Mouse (Mus musculus): ENCODE results near the gene Atp13a4. TPM values are rescaled to one million over a fixed set of nuclear protein-coding genes. Genes with fewer than 3 reads are reported as not detected.
A peak's percentile ranks its signal among the peaks of the same experiment; 100 is the strongest.

The Atp13a4 gene
- total RNA-seq, 2 experiments from 2014 or later, result 15.0 to 19.4 TPM

DNA sequence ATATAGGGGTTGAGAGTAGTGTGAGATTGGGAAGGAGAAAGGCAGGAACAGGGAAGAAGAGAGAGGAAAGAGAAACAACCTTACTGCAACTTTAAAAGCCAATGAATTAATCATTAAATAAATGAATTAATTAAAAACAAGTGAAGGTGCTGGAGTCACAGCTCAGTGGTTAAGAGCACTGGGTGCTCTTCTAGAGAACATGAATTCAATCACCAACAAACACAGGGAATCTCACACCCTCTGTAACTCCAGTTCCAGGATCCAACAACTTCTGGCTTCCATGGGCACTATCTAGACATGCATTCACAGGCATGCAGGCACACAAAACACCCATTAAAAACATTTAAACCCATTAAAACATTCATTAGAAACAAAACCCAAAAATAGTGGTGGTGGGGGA lies 63.2 kb downstream of the Atp13a4 start:
- DNase-seq (ENCODE audit: low spot score in 2 of 2), result no peak

DNA sequence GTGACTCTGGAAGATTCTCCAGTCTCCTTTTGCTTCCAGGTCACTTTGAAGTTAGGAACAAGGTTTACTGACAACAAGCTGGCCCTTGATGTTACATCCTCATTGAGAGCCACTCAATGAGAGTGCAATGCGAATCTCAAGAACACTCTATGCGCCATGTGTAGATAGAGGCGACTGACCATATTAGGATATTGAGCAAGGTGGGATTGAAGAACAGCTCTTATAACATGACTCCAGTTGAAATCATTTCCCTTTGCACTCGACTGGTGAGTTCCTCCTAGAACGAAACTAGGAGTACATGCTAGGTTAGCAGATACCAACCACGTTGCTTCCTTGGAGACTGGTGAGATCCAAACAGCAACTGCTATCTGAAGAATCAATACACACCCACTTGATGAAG lies 64.3 kb downstream of the Atp13a4 start:
- DNase-seq (ENCODE audit: low spot score in 2 of 2), result no peak

GRCm38 (mm10) chr16:29463798-29464197 lies 80.9 kb downstream of the Atp13a4 start:
- DNase-seq (ENCODE audit: low spot score in 2 of 2), result no peak

GRCm38 (mm10) chr16:29459331-29459730 lies 85.3 kb downstream of the Atp13a4 start:
- DNase-seq (ENCODE audit: low spot score in 2 of 2), result no peak

DNA sequence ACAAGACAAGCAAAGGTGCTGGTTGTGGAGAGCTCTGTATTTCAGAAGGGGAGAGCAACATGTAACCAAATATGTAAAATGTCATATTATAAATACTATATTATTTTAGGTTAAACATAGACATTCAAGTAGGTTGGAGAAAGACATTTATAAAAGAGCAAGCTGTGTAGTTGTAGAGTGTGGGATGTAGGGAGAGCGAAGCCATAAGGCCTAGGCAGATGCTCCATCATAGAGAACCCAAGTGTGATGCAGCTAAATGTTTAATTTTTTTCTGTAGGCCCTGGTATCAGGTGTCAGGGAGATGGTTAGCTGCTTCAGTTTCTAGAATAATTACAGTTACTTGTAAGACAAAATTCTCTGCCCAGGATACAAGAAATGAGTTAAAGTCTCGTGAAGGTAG lies 87.8 kb downstream of the Atp13a4 start:
- DNase-seq (ENCODE audit: low spot score in 2 of 2), result peak in 1 of 2 experiments; percentile 32

- DNase-seq (ENCODE audit: low spot score in 2 of 2), result no peak
Observed at GRCm38 (mm10) chr16:29453282-29453681, 91.4 kb downstream of the Atp13a4 start.

DNA sequence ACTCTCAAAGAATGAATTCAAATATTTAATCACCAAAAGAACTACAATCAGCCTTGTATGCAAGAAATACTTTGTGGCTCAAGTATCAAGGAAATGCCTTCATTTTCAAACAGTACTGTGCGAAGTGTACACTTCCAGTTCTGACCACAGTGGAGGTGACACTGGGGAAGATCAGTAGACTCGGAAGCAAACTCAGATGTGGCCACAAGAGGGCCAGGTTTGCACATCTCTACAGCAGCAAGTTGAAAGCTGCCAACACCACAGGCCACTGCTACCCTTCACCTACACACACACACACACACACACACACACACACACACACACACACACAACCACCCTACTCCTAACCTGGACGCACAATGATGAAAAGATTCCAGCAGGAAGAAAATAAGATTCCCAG lies 93.0 kb downstream of the Atp13a4 start:
- peak; percentile 32 to 45 for DNase-seq (ENCODE audit: low spot score in 2 of 2)

DNA sequence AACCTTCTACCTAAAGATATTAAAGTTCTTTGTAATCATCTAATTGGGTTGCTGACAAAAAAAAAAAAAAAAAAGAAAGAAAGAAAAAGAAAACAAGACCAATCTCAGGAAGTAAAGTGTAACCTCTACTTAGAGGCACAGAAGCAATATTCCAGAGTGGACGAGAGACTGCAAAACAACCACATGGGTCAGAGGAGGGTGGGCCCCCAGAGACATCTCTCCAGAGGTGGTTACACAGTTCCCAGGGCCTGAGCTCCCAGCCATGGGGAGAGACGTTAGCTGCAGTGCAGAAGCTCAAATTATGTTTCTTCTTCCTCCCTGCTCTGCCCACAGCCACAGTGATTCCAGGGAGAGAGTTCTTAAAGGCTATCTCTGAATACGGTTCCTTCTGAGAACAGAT lies 102.5 kb downstream of the Atp13a4 start:
- no peak for DNase-seq (ENCODE audit: low spot score in 2 of 2)

DNA sequence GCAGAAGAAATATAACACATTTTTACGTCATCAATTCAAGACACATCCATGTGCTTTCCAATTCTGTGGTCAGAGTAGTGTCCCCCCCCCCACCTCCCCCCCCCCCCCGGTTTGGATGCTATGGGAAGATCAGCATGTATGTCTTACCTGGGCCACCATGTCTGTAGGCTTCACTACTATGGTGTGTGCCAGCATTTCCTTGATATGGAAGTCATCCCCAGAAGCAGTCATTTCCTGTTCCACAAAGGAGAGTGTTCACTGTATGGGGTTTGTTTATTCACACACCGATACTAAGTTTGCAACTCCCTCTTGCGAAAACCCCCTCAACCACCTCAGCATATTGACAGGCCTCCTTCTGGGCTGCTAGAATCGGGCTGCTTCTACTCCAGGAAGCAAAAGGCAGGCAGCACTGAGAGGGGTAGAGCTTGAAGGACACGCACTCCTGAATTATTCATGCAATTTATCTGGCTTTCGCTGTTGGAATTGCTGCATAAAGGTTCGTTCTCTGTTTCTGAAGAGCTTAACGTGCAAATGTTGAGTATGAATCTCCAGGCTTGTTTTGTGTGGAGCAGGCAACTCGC lies 103.2 kb downstream of the Atp13a4 start:
- DNase-seq (ENCODE audit: low spot score in 2 of 2), result no peak

- no peak for DNase-seq (ENCODE audit: low spot score in 2 of 2)
Observed at GRCm38 (mm10) chr16:29438045-29438444, 106.6 kb downstream of the Atp13a4 start.

DNA sequence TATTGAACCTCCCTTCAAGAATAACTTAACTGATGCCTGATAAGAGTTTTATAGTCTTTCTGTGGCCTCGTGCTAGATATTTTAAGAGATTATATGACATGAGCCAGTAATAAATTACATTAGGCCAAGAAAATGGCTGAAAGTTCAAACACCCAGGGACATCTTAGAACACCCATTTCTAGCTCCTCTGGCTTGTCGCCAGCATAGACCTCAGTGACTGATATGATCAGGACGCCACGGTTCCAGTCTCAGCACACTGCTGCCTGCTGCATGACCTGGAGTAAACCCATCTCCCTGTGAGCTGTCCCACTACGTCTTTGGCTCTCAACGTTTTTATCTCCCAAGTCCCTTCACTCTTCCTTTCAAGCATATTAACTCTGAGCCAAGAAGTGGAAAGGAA lies 108.9 kb downstream of the Atp13a4 start:
- no peak for DNase-seq (ENCODE audit: low spot score in 2 of 2)

- DNase-seq (ENCODE audit: low spot score in 2 of 2), result peak; percentile 32 to 57
Observed at GRCm38 (mm10) chr16:29434712-29435111, 110.0 kb downstream of the Atp13a4 start.

- no peak for DNase-seq (ENCODE audit: low spot score in 2 of 2)
Observed at GRCm38 (mm10) chr16:29414822-29415221, 129.8 kb downstream of the Atp13a4 start.

- DNase-seq (ENCODE audit: low spot score in 2 of 2), result no peak
Observed at GRCm38 (mm10) chr16:29407319-29407718, 137.3 kb downstream of the Atp13a4 start.

DNA sequence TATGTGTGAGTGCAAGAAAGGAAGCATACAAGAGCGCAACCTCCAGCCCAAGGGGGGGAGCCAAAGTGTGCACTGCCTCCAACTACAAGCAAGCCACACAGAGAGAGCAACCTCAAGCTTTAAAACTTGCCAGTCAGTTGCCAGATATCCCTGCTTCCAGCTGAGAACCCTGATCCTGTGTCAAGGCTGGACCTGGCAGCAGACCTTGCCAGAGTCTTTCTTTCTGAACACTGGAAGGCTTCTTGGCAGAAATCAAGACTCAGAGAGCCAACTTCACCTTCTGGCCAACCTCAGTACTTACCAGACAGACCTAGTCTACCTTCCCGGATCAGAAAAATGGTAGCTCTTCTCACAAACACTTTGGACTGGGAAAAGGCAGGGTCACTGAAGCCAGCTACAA lies 145.6 kb downstream of the Atp13a4 start:
- peak; percentile 8 to 34 for DNase-seq (ENCODE audit: low spot score in 2 of 2)

DNA sequence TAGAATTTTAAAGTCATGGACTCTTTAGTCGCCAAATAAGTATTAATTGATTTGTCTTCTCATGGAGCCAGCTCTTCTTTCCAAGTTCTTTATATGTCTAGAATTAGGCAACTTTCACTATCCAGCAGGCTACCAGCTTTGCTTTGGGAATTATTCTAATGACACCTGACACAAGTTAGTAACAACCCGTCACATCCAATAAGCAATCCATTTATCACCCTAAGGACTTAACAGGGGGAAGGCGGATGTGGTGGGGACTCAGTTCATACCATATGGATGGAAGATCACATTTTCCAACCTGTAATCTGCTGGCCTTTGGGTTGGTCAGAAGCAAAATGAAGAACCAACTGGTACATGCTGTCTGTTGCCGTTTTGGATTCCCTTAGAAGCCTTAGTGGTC lies 159.9 kb downstream of the Atp13a4 start:
- no peak for DNase-seq (ENCODE audit: low spot score in 2 of 2)

DNA sequence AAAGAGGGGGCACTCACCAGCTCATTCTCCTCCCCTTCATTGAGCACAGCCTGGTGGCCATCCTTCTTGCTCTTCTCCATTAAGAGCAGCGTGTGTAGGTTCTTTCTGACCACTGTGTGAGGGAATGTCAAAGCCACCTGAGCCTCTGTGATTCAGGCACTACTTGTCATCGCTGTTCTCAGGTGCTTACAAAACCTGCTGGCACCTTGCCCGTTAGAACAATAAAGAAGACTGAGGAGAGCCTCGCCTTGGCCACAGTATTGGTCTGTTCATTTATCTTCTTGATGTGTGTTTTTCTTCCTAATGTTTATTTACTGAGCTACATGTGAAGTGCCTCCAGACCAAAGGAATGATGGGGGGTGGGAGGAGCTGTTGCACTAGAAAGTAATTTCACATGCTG lies 166.2 kb downstream of the Atp13a4 start, which contains the start of gene Atp13a5:
Gene Atp13a5 (minus strand): TSS at position 275 of the 400 bp plus-strand sequence.
- no peak for DNase-seq (ENCODE audit: low spot score in 2 of 2)

DNA sequence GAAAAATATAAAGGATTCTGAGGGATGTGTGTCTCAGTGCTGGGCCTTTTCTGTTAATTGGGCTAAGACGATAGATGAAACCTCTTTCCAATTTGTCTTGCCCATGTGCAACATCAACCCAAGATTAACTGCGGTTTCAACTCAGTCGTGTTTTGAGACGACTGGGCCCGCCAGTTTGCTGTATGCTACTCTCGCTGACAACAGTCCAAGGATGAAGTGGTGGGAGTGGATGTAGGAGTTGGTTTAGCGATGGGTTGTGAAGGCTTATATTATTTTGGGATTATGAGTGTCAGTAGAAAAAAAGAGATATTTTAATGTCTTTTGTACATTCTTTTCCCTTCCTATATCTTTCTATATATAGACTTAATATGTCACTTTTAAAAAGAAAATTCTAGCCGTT lies 170.0 kb downstream of the Atp13a4 start:
- DNase-seq (ENCODE audit: low spot score in 2 of 2), result no peak

Other genes starting within 250 kb of the Atp13a4 start
- 10 to 100 TPM; 12.2 to 12.7 TPM for gene Atp13a5, start 166.1 kb downstream of the Atp13a4 start, total RNA-seq (2021)
- 100 to 1,000 TPM; 105 to 109 TPM for gene Opa1, start 34.5 kb upstream of the Atp13a4 start, total RNA-seq (2021)

Data from layer of hippocampus, postnatal 14 days (tissue).